Mouse (Mus musculus): ENCODE measurements around the gene Siah1a.

The Siah1a gene

DNA sequence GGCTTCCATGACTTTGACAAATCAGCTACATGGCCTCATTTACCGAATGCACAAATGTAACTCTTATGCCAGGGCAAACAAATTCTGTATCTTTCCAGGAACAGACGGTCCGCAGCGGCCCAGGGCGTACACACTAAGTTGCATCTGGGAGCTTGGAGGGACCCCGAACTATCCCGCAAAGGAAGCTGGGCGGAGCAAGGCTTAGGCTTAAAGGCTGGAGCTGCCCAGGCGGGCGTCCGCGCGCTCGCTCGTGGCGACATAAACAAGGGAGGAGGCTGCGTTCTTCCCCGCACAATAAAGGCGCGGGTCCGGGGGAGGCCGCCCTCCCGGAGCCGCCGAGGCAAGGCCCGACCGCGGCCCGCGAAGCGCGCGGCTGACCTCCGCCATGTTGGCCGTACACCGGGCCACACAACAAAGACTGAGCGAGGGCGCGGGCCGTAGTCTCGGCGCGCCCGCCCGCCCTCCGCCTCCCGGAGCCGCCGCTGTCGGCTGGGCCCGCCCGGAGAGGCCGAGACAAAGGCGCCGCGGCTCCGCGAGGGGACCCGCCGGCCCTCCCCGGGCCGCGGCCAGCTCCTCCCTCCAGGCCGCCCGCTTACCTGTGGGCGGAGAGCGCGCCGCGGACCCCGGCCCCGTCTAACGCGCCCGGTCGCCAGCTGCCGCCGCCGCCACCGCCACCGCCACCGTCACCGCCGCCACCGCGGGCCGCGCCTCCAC is at the start of gene Siah1a, which contains the start of gene Gm10638:
Gene Siah1a, minus strand, starts transcription at position 714 of the 714 bp plus-strand sequence.
Gene Gm10638, plus strand, starts transcription at position 479 of the 714 bp plus-strand sequence.
- ATAC-seq (ENCODE audit: low TSS enrichment), result peak; percentile 56

DNA sequence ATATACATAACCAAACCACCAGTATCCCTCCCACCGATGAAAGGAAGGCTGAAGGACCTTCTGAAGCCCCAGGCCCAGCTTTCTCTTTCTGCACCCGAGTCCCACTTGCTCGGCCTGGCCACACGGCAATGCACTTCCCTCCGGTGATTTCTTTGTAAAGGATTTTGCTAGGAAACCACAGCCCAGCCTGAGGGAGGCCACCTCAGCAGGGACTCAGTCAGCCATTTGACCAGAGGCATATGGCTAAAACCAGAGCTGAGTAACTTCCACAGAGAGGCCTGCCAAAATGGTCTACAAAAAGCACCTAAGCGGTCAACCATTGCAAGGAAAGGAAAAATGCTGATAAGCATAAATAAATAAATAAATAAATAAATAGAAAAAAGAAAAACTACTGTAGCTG is 49.0 kb upstream of the Siah1a start:
- no peak for ATAC-seq (ENCODE audit: low TSS enrichment)

DNA sequence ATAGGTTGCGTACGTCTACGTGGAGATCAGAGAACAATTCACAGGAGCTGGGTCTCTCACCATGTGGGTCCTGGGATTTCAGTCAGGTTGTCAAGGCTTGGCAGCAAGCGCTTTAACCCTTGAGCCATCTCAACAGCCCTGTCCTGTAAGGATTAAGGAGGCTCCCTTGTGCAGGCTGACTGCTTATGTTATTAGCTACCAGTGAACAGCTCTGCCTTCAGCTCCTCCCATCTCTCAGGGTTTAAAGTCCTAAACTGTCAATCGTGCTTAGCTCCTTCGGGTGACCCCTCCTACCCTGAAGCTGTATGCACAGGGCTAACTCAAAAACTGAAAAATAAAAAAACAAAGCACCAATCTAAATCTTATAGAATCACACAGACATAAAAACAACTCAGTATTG is 45.8 kb upstream of the Siah1a start:
- ATAC-seq (ENCODE audit: low TSS enrichment), result no peak

DNA sequence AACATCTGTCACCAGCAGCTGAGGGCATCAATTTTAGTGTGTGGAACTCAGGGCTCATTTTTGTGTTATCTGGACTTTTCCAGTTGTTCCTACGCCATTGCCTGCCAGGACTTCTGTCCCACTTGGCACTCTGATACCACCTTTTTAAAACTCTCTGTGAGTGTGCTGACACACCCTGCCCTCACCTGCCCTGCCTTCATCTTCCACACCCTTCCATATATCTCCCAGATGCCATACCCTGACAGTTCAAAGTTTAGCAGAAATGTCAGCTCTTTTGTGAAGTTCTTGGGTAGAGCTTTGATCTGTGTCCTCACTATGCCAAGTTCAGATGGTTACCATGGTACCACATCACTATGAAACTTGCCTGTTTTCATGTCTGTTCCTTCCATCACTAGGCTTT is 43.8 kb upstream of the Siah1a start:
- ATAC-seq (ENCODE audit: low TSS enrichment), result no peak

- ATAC-seq (ENCODE audit: low TSS enrichment), result no peak
Observed at GRCm38 (mm10) chr8:86787891-86788420, 42.2 kb upstream of the Siah1a start.

DNA sequence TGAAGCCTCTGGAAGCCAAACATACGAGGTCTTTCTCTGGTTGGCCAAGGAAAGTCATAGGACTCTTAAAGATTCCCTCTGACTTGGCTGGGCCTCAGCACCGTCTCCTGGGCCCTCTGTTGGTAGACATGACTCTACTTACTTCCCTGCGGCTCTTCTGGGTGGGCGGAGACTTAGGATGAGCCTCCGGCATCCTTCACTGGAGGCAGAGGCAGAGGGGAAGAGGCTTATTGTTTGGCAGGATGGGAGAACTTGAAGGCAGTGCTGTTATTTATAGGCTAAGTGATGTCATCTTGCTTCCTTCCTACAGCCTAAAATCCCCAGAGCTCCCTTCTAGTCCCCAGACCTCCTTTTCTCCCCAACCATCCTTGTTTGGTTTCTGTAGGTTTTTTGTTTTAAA is 40.8 kb upstream of the Siah1a start:
- no peak for ATAC-seq (ENCODE audit: low TSS enrichment)

DNA sequence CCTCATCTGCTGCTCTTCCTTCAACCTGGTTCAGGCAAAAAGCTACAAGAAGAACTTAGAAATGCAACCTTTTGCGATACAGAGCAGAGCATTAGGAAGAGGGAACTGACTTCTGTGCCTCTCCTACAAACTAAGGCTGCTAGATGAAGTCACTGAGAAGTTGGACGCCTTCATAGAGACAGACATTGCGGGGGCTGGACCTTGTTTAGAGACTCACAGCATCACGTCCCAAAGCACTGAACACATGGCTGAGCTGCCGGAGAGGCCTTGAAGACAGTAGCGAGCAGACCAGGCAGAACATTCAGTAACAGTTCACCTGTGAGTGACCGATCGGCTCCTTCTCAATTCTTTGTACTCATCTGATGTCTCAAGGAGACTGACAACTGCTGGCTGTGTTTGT is 35.4 kb upstream of the Siah1a start:
- ATAC-seq (ENCODE audit: low TSS enrichment), result peak; percentile 69; the same call in 1 of the 2 replicates

DNA sequence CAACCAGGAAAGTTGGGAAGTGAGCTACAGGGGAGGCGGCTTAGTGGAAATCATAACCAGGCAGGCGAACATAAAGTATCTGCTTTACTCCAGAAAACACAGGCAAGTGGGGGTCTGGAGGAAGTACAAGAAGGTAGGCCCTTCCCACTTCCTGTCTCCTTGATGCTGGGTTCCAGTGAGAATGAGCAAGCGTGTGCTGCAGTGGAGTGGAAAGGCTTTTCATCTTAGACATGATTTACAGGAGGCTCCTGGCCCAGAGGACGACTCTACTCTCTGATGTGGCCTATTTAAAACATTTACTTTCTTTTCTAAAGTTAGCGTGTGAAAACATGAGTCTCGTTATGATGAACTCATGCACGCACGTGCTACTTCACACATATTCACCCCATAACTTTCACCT is 33.5 kb upstream of the Siah1a start:
- ATAC-seq (ENCODE audit: low TSS enrichment), result no peak

- no peak for ATAC-seq (ENCODE audit: low TSS enrichment)
Observed at GRCm38 (mm10) chr8:86769945-86770715, 24.4 kb upstream of the Siah1a start.

DNA sequence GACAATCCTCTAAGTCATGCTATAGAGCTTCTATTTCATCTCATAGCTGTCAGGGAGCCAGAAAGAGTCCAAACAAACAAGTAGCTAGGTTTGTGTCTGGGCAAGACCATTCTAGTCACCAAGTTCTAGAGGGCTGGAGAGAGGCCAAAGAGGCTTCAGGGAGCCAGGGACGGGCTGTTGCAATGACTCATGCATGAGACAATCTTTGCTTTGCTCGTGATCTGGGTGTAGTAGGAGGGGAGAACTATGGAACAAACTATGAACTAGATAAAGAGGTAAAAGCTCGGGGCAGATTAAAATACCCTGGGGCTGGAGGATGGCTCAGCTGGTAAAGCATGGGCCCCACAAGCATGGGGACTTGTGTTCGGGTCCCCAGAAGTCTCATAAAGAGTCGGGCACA is 22.8 kb upstream of the Siah1a start:
- ATAC-seq (ENCODE audit: low TSS enrichment), result peak; percentile 74

DNA sequence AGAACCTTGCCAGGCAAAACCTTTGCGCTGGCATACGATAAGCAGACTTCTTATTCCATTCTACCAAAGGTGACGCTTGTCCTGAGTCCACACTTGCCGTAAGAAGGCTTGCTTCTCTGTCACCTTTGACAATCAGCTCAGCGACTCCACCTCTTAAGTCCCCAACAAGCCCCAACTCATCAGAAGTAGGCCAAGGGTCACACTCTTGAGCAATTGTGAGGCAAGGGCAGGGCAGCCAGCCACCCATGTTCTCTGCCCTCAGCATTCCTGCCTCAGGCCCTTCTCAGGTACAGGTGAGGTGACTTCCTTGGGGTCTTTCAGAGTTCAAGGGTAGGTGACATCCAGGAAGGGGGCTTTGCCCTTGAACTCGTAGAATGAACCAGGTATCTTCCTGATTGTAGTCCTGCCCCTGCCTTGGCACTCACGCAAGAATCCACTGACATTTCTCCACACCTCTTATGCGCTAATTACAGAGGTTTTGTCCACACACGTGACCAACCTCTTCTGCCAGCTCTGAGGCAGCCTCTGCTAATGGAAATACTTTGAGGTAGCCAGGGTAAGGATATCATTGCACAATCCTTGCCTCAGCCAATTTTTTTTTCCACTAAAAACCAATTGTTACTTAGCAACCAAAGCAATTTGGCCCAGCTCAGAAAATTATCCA is 20.9 kb upstream of the Siah1a start:
- 0 out of 2 replicates have a peak, but pooled peaks have one; percentile 24 for ATAC-seq (ENCODE audit: low TSS enrichment)

- no peak for ATAC-seq (ENCODE audit: low TSS enrichment)
Observed at GRCm38 (mm10) chr8:86765669-86766068, 19.9 kb upstream of the Siah1a start.

DNA sequence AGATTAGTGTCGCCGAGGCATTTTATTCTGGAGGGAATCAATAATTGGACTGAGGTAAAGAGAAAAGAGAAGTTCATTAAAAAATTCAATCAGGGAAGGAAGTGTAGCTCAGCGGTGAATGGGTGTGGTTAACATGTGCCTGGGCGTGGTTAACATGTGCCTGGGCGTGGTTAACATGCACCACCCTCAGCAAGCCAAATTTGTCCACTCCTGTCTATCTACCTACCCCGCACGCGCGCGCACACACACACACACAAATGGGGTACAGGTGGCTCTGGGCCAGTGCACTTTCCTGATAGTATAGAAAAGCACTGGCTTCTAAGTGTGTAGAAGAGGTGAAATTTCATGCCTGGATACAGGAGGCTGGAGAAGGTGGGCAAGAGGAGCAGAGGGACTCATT is 19.4 kb upstream of the Siah1a start:
- no peak for ATAC-seq (ENCODE audit: low TSS enrichment)

GRCm38 (mm10) chr8:86762806-86763205 is 17.1 kb upstream of the Siah1a start:
- ATAC-seq (ENCODE audit: low TSS enrichment), result no peak

DNA sequence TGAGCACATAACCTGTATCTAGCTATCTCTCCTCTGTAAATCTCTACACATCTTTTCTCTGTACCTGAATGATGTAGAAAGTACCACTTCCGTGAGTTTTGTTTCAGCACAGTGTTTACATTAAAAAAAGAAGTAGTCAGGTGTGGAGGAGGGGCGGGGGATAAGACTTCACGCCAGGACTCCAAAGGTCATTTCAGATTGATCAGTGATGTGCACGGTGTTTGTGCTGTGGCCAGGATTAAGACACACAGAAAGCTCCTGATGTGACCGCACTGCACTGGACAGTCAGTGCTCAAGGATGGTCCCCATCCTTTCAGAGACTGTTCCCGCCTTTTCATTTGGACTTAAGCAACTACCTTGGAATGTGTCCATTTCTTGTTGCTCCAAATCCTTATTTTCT is 15.0 kb upstream of the Siah1a start:
- no peak for ATAC-seq (ENCODE audit: low TSS enrichment)

GRCm38 (mm10) chr8:86759090-86759491 is 13.4 kb upstream of the Siah1a start:
- ATAC-seq (ENCODE audit: low TSS enrichment), result no peak

DNA sequence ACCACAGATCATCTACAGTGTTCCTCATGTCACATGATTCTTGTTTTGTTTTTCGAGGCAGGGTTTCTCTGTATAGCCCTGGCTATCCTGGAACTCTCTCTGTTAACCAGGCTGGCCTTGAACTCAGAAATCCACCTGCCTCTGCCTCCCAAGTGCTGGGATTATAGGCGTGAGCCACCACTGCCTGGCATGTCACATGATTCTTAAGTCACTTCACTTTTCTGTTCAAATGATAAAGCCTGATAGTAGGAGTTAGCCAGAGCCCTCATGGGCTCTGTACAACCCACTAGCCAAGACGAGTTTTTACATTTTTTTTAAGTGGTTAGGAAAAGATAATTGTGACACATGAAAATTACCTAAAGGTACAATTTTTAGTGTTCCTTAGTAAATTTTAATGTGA is 12.9 kb upstream of the Siah1a start:
- no peak for ATAC-seq (ENCODE audit: low TSS enrichment)

DNA sequence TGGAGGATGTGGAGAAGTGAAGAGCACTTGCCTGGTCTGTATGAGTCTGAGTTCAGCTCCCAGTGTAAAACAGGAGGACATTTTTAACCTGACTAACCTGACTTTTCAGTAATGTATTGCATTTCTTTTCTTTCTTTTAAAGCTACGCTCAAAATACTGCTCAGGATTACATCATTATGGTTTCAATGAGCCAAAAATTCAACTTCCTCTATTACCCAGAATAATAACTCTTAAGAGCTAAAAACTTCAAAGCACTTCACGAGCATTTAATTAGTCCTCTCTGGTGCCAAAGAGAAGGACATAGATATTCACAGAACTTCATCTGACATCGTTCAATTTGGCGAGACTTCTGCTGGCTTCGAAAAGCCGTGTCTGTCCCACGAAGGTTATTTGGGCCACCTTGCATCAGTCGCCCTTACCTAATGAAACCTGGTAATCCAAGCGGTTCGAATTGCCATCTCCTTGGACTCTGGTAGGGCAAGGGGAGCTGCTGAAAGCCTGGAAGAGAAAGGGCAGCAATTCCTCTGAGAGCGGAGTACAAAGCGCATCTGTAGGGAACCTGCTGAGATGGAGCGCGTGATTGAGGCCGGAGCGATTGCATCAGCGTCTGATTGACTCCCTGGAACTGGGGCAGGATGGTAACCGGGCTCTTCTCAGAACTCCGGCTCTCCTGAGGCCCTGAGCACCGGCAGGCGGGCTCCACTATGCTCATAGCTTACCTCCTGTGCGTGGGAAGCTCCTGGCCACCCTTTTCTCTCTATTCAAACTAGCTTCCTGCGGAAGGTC is 11.4 kb upstream of the Siah1a start:
- ATAC-seq (ENCODE audit: low TSS enrichment), result peak; percentile 91

GRCm38 (mm10) chr8:86749842-86750241 is 4.1 kb upstream of the Siah1a start:
- ATAC-seq (ENCODE audit: low TSS enrichment), result no peak

- peak; percentile 12; the same call in 1 of the 2 replicates for ATAC-seq (ENCODE audit: low TSS enrichment)
Observed at GRCm38 (mm10) chr8:86746511-86746910, 777 bp upstream of the Siah1a start.

DNA sequence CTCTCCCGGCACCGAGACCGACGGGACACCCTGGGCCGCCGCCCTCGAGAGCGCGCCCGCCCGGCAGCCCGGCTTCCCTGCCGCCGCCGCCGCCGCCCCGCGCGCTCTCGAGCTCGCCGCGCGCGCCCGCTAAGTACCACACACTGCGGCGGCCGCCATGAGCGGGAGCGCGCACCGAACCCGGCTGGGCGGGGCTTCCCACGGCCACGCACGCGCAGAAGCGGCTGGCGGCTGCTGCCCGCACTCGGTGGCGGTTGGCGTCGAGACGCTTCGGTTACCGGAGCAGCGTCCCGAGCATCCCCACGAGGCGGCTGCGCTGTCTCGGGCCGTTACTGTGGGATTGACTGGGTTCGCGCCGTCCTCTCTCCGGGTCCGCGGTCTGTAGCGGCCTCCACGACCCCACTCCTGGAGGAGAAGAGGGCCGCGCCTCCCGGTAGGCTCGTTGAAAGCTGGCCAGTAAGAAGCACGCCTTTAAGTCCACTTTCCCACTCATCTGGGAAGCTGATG is 254 bp upstream of the Siah1a start:
- ATAC-seq (ENCODE audit: low TSS enrichment), result peak; percentile 83

All from frontal cortex, adult (tissue).